Mouse (Mus musculus) erythroblast, embryonic 14.5 days (primary cell): ENCODE measurements around the gene 2310007B03Rik.

Experiments used
- GATA1 ChIP-seq: IDR thresholded peaks from 2 replicates; pipeline ENCODE4 v1.6.1; 2012; ENCODE audit warnings: low read length, inconsistent platforms, mixed read lengths
- TAL1 ChIP-seq: IDR thresholded peaks from 3 replicates; pipeline ENCODE4 v1.6.1; 2012; ENCODE audit warnings: low read length, inconsistent platforms, mixed read lengths

GRCm38 (mm10) chr1:93207536-93208064 lies 46.9 kb upstream of the 2310007B03Rik start:
- no peak for TF ChIP-seq GATA1
- no peak for TF ChIP-seq TAL1
